Mouse (Mus musculus) midbrain, embryonic 14.5 days (tissue): ENCODE data around the gene Eefsec. TPM values are rescaled to one million over a fixed set of nuclear protein-coding genes. Genes with fewer than 3 reads are reported as not detected.

Experiments
- ATAC-seq: fragments of 200-750 bp; cut with Nextera tagmentation; 2 replicates; pipeline ENCODE4 v1.8.0; 2017; ENCODE audit warnings: moderate number of reproducible peaks, moderate library complexity; ENCODE audit not compliant: low FRiP score, low TSS enrichment
- DNase-seq: peaks from one replicate; pipeline ENCODE4 v3.0.0-alpha.2; 2015
- H3K27ac ChIP-seq: fragments of 300-500 bp; sonication (generic); replicated peaks from 2 replicates; pipeline ENCODE4 v1.5.1; 2014; ENCODE audit warnings: mild to moderate bottlenecking, low read depth, low read length, moderate library complexity
- H3K27me3 ChIP-seq: fragments of 300-500 bp; sonication (generic); 2 replicates; pipeline ENCODE4 v1.6.1; 2014; ENCODE audit warnings: low read length, control low read depth, mixed read lengths; ENCODE audit not compliant: control insufficient read depth, insufficient read depth
- H3K36me3 ChIP-seq: fragments of 300-500 bp; sonication (generic); 2 replicates; pipeline ENCODE4 v1.6.1; 2014; ENCODE audit warnings: low read length, control low read depth; ENCODE audit not compliant: control insufficient read depth, insufficient read depth
- H3K4me1 ChIP-seq: fragments of 300-500 bp; sonication (generic); 2 replicates; pipeline ENCODE4 v1.6.1; 2014; ENCODE audit warnings: mild to moderate bottlenecking, antibody characterized with exemption, low read length, control low read depth; ENCODE audit not compliant: control insufficient read depth, insufficient read depth
- H3K4me2 ChIP-seq: fragments of 300-500 bp; sonication (generic); 2 replicates; pipeline ENCODE4 v1.6.1; 2014; ENCODE audit warnings: mild to moderate bottlenecking, low read length, moderate library complexity
- H3K4me3 ChIP-seq: fragments of 300-500 bp; sonication (generic); replicated peaks from 2 replicates; pipeline ENCODE4 v1.5.1; 2014; ENCODE audit warnings: low read depth, low read length
- H3K9ac ChIP-seq: fragments of 300-500 bp; sonication (generic); replicated peaks from 2 replicates; pipeline ENCODE4 v1.6.1; 2014; ENCODE audit warnings: mild to moderate bottlenecking, low read length, moderate library complexity
- H3K9me3 ChIP-seq: fragments of 300-500 bp; sonication (generic); 2 replicates; pipeline ENCODE4 v1.6.1; 2016; ENCODE audit warnings: low read length, control low read depth, mixed read lengths; ENCODE audit not compliant: control insufficient read depth
- WGBS: fragments of 180-500 bp; shearing (Covaris S2); extraction: QIAGEN DNeasy Blood & Tissue Kit; methylation state at CpG from one replicate; pipeline ENCODE4 v1.1.7; 2014; 5-methylcytosine and 5-hydroxymethylcytosine counted together
- polyA plus RNA-seq: library from polyadenylated mRNA; unstranded; fragments of >200 nt; fragmentation: Nextera tagmentation; extraction: Ambion mirVana; gene quantifications from 2 replicates; pipeline ENCODE4 v1.2.1, GENCODE M21; 2014

The Eefsec gene
- polyA plus RNA-seq, 1 experiment from 2014 or later: 28.0 TPM

DNA sequence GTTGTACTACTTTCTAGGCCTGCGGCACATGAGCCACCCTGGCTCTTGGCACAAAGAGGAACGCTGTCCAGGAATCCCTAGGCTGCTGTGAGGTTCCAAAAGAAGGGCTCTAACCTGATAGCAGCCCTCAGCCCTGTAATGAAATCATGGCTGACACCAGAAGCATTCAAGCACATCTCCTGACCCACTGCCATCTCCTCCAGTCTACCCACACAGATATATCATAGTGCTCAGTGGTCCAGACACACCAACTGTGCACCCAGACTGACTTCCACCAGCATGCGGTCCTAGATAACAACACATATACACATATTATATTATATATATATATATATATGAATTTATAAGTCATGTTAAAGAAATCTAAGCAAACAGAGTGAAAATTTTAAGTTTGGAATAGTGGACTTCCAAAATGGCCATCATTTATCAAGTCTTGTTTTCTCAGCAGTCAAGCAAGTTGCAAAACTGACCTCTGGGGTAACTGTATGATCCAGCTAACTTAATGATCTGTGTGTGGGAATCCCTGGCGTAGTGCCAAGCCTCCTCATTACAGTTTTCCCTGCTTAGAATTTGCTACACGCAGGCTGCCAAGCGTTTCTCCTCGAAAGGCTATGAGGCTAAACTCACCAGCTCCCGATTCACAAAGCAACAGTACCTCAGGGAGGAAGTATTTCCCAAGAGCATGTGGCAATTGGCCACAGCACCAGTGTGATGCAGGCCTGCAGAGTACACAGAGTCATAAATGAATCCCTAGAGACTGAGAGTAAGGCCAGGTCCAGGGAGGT is 76.3 kb downstream of the Eefsec start:
- DNase-seq (peak; percentile 69), ATAC-seq (no peak)
- no peaks in the 10 kb centered on the region for H3K36me3 ChIP-seq
- no peak overlapping the region for H3K27ac ChIP-seq
- 0 out of 2 replicates have a peak, but pooled peaks cover under 1% of the 10 kb centered on the region for H3K4me1 ChIP-seq
- H3K9ac ChIP-seq: no peak overlapping the region
- no peak overlapping the region for H3K4me3 ChIP-seq
- H3K4me2 ChIP-seq: no peak overlapping the region
- no peaks in the 10 kb centered on the region for H3K9me3 ChIP-seq
- WGBS: 66% methylated on average over 8 of the region's 8 CpGs
- H3K27me3 ChIP-seq: no peaks in the 10 kb centered on the region

DNA sequence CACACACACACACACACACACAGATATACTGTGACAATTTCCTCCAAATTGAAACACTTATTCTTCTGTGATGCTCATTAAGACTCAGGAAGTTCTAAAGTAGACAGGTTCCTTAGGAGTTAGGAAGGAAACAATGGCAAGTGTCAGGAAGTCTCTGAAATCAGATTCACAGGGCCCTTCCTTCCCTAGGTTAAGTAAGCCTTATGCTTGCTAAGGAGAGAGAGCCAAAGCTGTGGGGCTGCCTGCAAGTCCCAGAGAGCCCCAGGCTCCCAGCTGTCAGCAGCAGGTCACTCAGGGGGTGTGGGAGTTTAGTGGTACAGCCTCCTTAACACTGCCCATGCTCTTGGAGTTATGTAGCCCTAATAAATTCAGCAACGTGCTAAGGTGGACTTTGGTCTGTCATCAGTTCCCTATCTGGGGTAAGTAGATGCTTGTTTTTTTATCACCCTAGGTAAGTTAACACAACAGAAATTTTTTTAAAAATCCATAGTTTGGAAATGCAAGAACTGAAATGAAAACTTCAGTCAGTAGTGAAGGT is 82.8 kb downstream of the Eefsec start:
- DNase-seq (no peak), ATAC-seq (no peak)
- no peak overlapping the region for H3K27ac ChIP-seq
- WGBS: 82% methylated on average over 1 of the region's 1 CpGs
- H3K9ac ChIP-seq: no peak overlapping the region
- H3K4me2 ChIP-seq: no peak overlapping the region
- no peaks in the 10 kb centered on the region for H3K4me1 ChIP-seq
- 0 out of 2 replicates have a peak, but pooled peaks cover 3% of the 10 kb centered on the region for H3K9me3 ChIP-seq
- H3K36me3 ChIP-seq: no peaks in the 10 kb centered on the region
- H3K4me3 ChIP-seq: no peak overlapping the region
- H3K27me3 ChIP-seq: no peaks in the 10 kb centered on the region

DNA sequence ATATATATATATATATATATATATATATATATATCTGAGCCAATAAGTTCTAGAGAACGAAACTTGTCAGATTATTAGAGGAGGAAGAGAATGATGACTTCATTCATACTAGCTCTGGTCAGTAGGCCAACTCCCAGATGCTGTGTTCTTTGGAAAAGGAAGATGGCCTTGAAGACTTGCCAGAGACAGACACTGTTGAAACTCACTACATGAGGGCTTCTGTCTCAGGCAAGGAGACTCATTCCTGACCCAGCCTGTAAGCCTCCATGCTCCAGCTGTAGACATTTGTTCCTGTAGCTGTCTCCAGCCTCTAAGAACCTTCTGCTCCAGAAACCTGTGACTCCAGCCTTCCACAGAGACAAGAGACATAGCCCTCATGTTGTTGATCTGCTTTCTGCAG is 85.2 kb downstream of the Eefsec start:
- DNase-seq (no peak), ATAC-seq (no peak)
- no peak overlapping the region for H3K27ac ChIP-seq
- H3K27me3 ChIP-seq: no peaks in the 10 kb centered on the region
- 0 out of 2 replicates have a peak, but pooled peaks cover 3% of the 10 kb centered on the region for H3K9me3 ChIP-seq
- H3K9ac ChIP-seq: no peak overlapping the region
- no peaks in the 10 kb centered on the region for H3K4me1 ChIP-seq
- no peak overlapping the region for H3K4me2 ChIP-seq
- 94% methylated on average over 1 of the region's 1 CpGs for WGBS
- no peak overlapping the region for H3K4me3 ChIP-seq
- H3K36me3 ChIP-seq: no peaks in the 10 kb centered on the region

DNA sequence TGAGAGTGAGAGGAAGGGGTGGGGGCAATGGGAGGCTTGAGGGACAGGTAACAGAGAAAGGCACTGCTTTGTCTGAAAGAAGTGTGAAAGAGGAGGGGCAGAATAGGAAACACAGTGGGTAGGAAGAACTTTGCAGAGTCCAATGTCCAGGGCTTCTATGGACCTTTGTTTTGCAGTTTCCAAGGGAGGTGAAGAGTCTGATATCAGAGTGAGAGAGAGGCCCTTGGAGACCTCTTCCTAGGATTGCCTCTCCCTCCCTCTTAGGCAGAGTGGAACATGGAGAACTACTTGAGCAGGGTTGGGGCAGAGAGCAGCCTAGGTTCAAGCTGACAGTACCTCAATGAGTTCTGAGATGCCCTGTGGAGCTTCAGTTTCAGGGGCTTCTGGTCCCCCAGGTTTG is 88.1 kb downstream of the Eefsec start:
- Histone ChIP-seq H3K36me3 (no peaks in the 10 kb centered on the region), H3K4me1 (no peaks in the 10 kb centered on the region), H3K9me3 (0 out of 2 replicates have a peak, but pooled peaks cover 3% of the 10 kb centered on the region), H3K4me2 (no peak overlapping the region), H3K27ac (no peak overlapping the region), H3K4me3 (no peak overlapping the region), H3K9ac (no peak overlapping the region), H3K27me3 (no peaks in the 10 kb centered on the region)
- DNase-seq (no peak), ATAC-seq (no peak)

DNA sequence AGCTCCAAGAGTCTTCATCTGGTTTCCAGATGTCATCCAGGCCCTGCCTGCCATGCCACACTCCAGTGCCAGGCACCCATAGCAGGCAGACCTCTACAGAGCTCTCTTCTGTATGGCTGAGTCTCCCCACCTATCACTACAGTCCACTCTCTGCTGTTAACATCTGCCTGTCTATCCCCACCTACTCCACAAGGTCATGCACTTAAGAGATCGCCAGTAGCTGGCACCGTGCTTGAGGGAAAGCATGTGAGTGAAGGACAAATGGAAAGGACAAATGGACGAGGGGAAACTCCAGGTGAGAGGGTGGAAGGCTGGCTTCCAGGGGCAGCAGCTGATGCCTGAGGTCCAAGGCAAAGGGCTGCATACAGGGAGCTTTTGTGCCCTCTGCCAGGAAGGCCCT is 90.5 kb downstream of the Eefsec start:
- WGBS: 91% methylated on average over 3 of the region's 3 CpGs
- Histone ChIP-seq H3K4me1 (no peaks in the 10 kb centered on the region), H3K27me3 (no peaks in the 10 kb centered on the region), H3K4me3 (no peak overlapping the region), H3K9me3 (0 out of 2 replicates have a peak, but pooled peaks cover 3% of the 10 kb centered on the region), H3K36me3 (no peaks in the 10 kb centered on the region), H3K4me2 (no peak overlapping the region), H3K9ac (no peak overlapping the region), H3K27ac (no peak overlapping the region)
- ATAC-seq (no peak), DNase-seq (no peak)

DNA sequence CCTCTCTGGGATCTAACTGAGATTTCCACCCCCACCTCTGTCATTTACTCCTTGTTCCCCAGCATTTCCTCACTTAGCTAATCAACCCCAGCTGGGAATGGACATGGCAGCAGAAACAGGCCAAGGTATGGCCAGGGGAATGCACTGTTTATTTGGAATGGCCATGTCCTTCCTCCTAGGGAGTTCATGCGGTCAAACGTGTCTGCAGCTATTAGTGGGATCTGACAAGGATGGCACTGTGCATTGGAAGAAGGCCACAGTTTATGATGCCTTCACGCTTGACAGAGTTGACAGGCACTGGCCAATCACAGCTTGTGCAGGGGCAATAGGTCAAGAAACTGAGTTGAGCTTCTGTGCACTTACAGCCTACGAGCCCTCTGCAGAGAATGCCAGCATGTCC is 93.8 kb downstream of the Eefsec start:
- Histone ChIP-seq H3K36me3 (peaks cover 4% of the 10 kb centered on the region; the same call in 1 of the 2 replicates), H3K4me1 (no peaks in the 10 kb centered on the region), H3K27ac (no peak overlapping the region), H3K27me3 (no peaks in the 10 kb centered on the region), H3K9me3 (no peaks in the 10 kb centered on the region), H3K9ac (no peak overlapping the region), H3K4me3 (no peak overlapping the region), H3K4me2 (no peak overlapping the region)
- WGBS: 68% methylated on average over 4 of the region's 4 CpGs
- DNase-seq (no peak), ATAC-seq (no peak)

DNA sequence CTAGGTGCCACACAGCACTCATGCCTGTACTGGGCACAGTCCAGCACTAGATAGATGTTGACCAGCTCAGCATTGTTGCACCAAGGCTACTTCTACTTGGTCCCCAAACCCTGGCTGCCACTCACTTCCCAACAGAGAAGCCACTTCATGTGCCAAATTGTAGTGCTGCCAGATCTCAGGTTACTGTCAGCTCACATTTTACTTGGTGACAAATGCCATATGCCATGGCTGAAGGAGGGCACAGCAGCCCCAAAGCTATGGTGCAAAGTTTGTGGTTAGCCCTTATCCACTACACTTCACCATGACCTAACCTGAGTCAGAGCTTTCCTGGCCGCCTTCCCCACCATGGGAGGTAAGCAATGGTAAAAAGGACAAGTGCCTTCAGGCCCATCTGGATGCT is 99.6 kb downstream of the Eefsec start:
- 96% methylated on average over 1 of the region's 1 CpGs for WGBS
- Histone ChIP-seq H3K9ac (no peak overlapping the region), H3K9me3 (no peaks in the 10 kb centered on the region), H3K4me3 (no peak overlapping the region), H3K36me3 (peaks cover 4% of the 10 kb centered on the region; the same call in 1 of the 2 replicates), H3K27me3 (no peaks in the 10 kb centered on the region), H3K4me1 (peaks cover 21% of the 10 kb centered on the region), H3K27ac (no peak overlapping the region), H3K4me2 (no peak overlapping the region)
- DNase-seq: no peak
- no peak for ATAC-seq

DNA sequence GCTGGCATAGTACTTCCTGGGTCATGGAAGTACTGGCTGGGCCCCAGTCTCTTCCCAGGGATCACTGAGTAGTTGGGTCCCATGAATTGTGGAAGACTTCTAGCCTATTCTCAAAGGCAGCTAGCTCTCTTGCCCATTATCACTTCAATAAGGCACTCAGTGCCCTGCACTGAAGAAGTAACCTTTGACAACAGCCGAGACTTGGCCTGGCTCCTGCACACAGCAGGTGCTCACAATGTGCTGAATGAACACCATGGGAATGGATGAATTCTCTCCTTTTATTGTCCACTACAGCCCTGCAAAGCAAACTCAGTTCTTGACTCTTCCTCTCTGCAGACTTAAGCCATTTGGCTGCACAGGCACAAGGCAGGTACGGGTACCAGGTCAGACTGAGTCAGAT is 101.0 kb downstream of the Eefsec start:
- Histone ChIP-seq H3K9me3 (no peaks in the 10 kb centered on the region), H3K9ac (no peak overlapping the region), H3K4me3 (no peak overlapping the region), H3K36me3 (peaks cover 4% of the 10 kb centered on the region; the same call in 1 of the 2 replicates), H3K4me2 (no peak overlapping the region), H3K4me1 (peaks cover 21% of the 10 kb centered on the region), H3K27me3 (no peaks in the 10 kb centered on the region), H3K27ac (no peak overlapping the region)
- 49% methylated on average over 2 of the region's 2 CpGs for WGBS
- ATAC-seq: no peak
- DNase-seq: no peak
